Mouse (Mus musculus): ENCODE measurements around the gene Lgr4.

DNA sequence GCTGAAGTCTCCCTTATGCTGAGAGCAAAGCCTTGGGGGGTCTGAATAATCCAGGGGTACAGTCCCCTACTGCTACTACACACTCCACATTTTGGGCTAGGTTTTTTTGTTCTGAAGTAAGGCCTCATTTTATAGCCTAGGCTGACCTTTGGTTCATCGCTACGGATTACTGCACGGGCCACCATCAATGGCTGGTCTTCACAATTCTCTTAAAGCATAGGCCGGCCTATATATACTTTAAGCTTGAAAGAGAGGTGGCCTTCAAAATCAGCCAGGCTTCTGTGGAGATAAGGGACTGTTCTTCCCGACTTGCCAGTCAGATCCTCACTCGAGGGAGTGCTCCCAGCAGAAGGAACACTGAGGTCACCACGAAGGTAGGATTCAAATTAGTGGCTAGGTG is 14.6 kb upstream of the Lgr4 start:
- no peak for TF ChIP-seq CTCF (IDR thresholded peaks at IDR 0.05; ENCODE audit: insufficient read depth, low read length)
- no peak for TF ChIP-seq POLR2A (IDR thresholded peaks at IDR 0.05; ENCODE audit: borderline replicate concordance, extremely low read depth, low read depth, low read length)
